Mouse (Mus musculus) forebrain, postnatal 0 days (tissue): ENCODE measurements around the gene Galm. TPM values are rescaled to one million over a fixed set of nuclear protein-coding genes. Genes with fewer than 3 reads are reported as not detected.

Experiments used
- ATAC-seq: fragments of 200-750 bp; cut with Nextera tagmentation; 2 replicates; pipeline ENCODE4 v1.8.0; 2017; ENCODE audit warnings: mild to moderate bottlenecking, moderate library complexity
- DNase-seq: peaks from one replicate; pipeline ENCODE4 v3.0.0-alpha.2; 2015
- H3K27ac ChIP-seq: fragments of 300-500 bp; sonication (generic); 2 replicates; pipeline ENCODE4 v1.5.1; 2014; ENCODE audit warnings: low read depth, mild to moderate bottlenecking, antibody characterized with exemption, low read length, moderate library complexity, mixed read lengths
- H3K27me3 ChIP-seq: fragments of 300-500 bp; sonication (generic); 2 replicates; pipeline ENCODE4 v1.6.1; 2014; ENCODE audit warnings: mild to moderate bottlenecking, low read length, mixed read lengths; ENCODE audit not compliant: insufficient read depth
- H3K36me3 ChIP-seq: fragments of 300-500 bp; sonication (generic); 2 replicates; pipeline ENCODE4 v1.6.1; 2014; ENCODE audit warnings: mild to moderate bottlenecking, moderate library complexity; ENCODE audit not compliant: insufficient read depth
- H3K4me1 ChIP-seq: fragments of 300-500 bp; sonication (generic); 2 replicates; pipeline ENCODE4 v1.6.1; 2014; ENCODE audit warnings: antibody characterized with exemption; ENCODE audit not compliant: insufficient read depth
- H3K4me2 ChIP-seq: fragments of 300-500 bp; sonication (generic); 2 replicates; pipeline ENCODE4 v1.6.1; 2014; ENCODE audit warnings: low read depth, mild to moderate bottlenecking, moderate library complexity
- H3K4me3 ChIP-seq: fragments of 300-500 bp; sonication (generic); 2 replicates; pipeline ENCODE4 v1.5.1; 2014; ENCODE audit warnings: low read depth, low read length, mixed read lengths
- H3K9ac ChIP-seq: fragments of 300-500 bp; sonication (generic); 2 replicates; pipeline ENCODE4 v1.6.1; 2014; ENCODE audit warnings: mild to moderate bottlenecking
- H3K9me3 ChIP-seq: fragments of 300-500 bp; sonication (generic); 2 replicates; pipeline ENCODE4 v1.6.1; 2016; ENCODE audit warnings: low read length
- CTCF ChIP-seq: sonication (generic); IDR thresholded peaks from 2 replicates; pipeline ENCODE4 v1.5.1; 2016; ENCODE audit warnings: antibody characterized with exemption, control low read depth, low read depth
- WGBS: fragments of 180-500 bp; shearing (Covaris S2); extraction: QIAGEN DNeasy Blood & Tissue Kit; methylation state at CpG from one replicate; pipeline ENCODE4 v1.1.7; 2014; 5-methylcytosine and 5-hydroxymethylcytosine counted together
- polyA plus RNA-seq: library from polyadenylated mRNA; unstranded; fragments of >200 nt; fragmentation: Nextera tagmentation; extraction: Ambion mirVana; gene quantifications from 2 replicates; pipeline ENCODE4 v1.2.1, GENCODE M21; 2015
- total RNA-seq: library from RNA; depleted of rRNA; stranded (reverse); fragments of >200 nt; gene quantifications from 2 replicates; pipeline ENCODE4 v1.2.3, GENCODE M21; 2014

The Galm gene
- total and polyA plus RNA-seq, 2 experiments from 2014 or later = 1.7 to 2.0 TPM

- 81% methylated on average over 13 of the region's 13 CpGs for WGBS
- H3K27ac ChIP-seq = no peak overlapping the region
- DNase-seq (no peak), ATAC-seq (no peak)
- H3K9ac ChIP-seq = no peak overlapping the region
- no peaks in the 10 kb centered on the region for H3K4me1 ChIP-seq
- no peak for TF ChIP-seq CTCF
- H3K27me3 ChIP-seq = no peaks in the 10 kb centered on the region
- no peaks in the 10 kb centered on the region for H3K9me3 ChIP-seq
- no peak overlapping the region for H3K4me2 ChIP-seq
- H3K36me3 ChIP-seq = no peaks in the 10 kb centered on the region
- H3K4me3 ChIP-seq = no peak overlapping the region
Observed at GRCm38 (mm10) chr17:80128476-80128990, 1.3 kb downstream of the Galm start.

GRCm38 (mm10) chr17:80129387-80129786, 2.1 kb downstream of the Galm start:
- ATAC-seq (no peak), DNase-seq (no peak)
- no peak overlapping the region for H3K4me2 ChIP-seq
- H3K27ac ChIP-seq = no peak overlapping the region
- no peaks in the 10 kb centered on the region for H3K4me1 ChIP-seq
- TF ChIP-seq CTCF = no peak
- no peak overlapping the region for H3K4me3 ChIP-seq
- 47% methylated on average over 4 of the region's 4 CpGs for WGBS
- no peak overlapping the region for H3K9ac ChIP-seq
- no peaks in the 10 kb centered on the region for H3K36me3 ChIP-seq
- H3K9me3 ChIP-seq = no peaks in the 10 kb centered on the region
- H3K27me3 ChIP-seq = no peaks in the 10 kb centered on the region

DNA sequence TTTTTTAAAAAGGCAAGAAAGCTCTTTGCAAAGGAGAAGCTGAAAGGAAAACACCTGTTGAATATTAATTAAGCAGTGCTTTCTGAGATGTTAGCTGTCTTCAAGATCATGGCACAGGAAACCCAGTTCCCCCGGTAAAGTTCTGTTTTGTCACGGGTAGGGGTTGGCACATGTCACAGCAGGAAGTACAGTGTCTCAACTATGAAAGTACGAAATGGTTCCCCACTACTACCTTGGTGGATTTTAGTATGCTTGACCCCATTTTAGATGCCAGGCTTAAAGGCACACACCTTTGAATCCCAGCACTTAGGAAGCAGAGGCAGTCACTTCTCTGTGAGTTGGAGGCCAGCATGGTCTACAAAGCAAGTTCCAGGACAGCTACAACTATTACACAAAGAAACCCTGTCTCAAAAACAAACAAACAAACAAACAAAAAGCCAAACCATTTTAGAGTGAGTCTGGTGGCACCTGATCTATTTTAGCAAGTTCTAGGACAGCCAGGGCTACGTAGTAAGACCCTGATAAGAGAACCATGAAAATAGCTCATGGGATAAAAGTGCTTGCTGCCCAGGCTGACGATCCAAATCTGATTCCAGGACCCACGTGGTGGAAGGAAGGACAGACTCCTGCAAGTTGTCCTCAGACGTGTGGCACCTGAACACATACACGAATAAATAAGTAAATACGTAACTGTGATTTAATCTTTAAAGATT, 3.6 kb downstream of the Galm start:
- DNase-seq (no peak), ATAC-seq (no peak)
- Histone ChIP-seq H3K27ac (no peak overlapping the region), H3K4me3 (no peak overlapping the region), H3K4me2 (no peak overlapping the region), H3K9ac (no peak overlapping the region), H3K9me3 (no peaks in the 10 kb centered on the region), H3K36me3 (no peaks in the 10 kb centered on the region), H3K27me3 (no peaks in the 10 kb centered on the region), H3K4me1 (no peaks in the 10 kb centered on the region)
- no peak for TF ChIP-seq CTCF
- WGBS = 62% methylated on average over 9 of the region's 9 CpGs

- Histone ChIP-seq H3K9ac (no peak overlapping the region), H3K4me1 (no peaks in the 10 kb centered on the region), H3K4me2 (no peak overlapping the region), H3K27me3 (no peaks in the 10 kb centered on the region), H3K9me3 (no peaks in the 10 kb centered on the region), H3K36me3 (no peaks in the 10 kb centered on the region), H3K4me3 (no peak overlapping the region), H3K27ac (no peak overlapping the region)
- no peak for TF ChIP-seq CTCF
- ATAC-seq (no peak), DNase-seq (no peak)
- WGBS = 15% methylated on average over 1 of the region's 1 CpGs
Observed at GRCm38 (mm10) chr17:80131431-80131766, 4.1 kb downstream of the Galm start.

- H3K4me2 ChIP-seq = no peak overlapping the region
- 77% methylated on average over 7 of the region's 7 CpGs for WGBS
- ATAC-seq = no peak
- no peaks in the 10 kb centered on the region for H3K9me3 ChIP-seq
- no peak for DNase-seq
- no peaks in the 10 kb centered on the region for H3K4me1 ChIP-seq
- no peaks in the 10 kb centered on the region for H3K36me3 ChIP-seq
- no peak overlapping the region for H3K27ac ChIP-seq
- no peak for TF ChIP-seq CTCF
- H3K27me3 ChIP-seq = no peaks in the 10 kb centered on the region
- H3K9ac ChIP-seq = no peak overlapping the region
- no peak overlapping the region for H3K4me3 ChIP-seq
Observed at GRCm38 (mm10) chr17:80131838-80132237, 4.6 kb downstream of the Galm start.

- no peak for TF ChIP-seq CTCF
- Histone ChIP-seq H3K9ac (no peak overlapping the region), H3K27ac (no peak overlapping the region), H3K36me3 (no peaks in the 10 kb centered on the region), H3K4me2 (no peak overlapping the region), H3K27me3 (no peaks in the 10 kb centered on the region), H3K9me3 (no peaks in the 10 kb centered on the region), H3K4me1 (no peaks in the 10 kb centered on the region), H3K4me3 (no peak overlapping the region)
- DNase-seq (no peak), ATAC-seq (no peak)
- 78% methylated on average over 4 of the region's 4 CpGs for WGBS
Observed at GRCm38 (mm10) chr17:80132502-80132901, 5.2 kb downstream of the Galm start.

DNA sequence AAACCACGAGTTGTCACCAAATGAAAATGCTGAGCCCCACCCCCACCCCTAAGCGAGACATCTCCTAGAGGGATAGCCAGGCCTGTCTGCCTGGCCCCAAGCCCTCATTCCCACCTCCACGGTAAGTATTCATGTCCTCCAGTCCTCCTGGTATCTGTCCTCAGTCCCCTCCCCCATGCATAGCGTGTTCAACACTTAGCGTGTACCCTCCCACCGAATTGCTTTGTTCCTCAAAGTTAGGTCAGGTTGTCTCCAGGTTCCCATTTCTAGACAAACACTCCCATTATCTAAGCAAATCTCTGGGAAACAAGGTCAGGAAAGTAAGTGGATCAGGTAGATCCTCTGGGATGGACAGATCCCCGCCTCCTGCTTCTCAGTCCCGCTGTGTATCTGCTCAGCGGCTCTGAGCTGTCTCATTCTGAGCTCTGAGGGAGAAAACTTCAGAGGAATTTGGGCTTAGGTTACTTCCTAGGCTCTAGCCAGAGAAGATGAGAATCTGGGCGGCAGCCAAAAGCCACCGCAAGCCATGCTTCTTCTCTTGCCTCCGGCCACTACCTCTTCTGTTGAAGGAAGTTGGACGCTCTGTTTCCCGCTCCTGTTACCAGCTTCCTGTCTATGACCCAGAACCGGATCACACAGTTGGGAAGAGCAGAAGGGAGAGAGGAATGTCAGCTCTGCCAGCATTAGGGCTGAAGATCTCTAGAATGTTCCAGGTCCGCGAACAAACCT, 11.3 kb downstream of the Galm start:
- WGBS = 87% methylated on average over 17 of the region's 17 CpGs
- DNase-seq = no peak

More for the DNA sequence above, 11.3 kb downstream of the Galm start:
- no peaks in the 10 kb centered on the region for H3K27me3 ChIP-seq
- H3K9me3 ChIP-seq = no peaks in the 10 kb centered on the region
- H3K4me2 ChIP-seq = no peak overlapping the region
- no peak overlapping the region for H3K4me3 ChIP-seq
- H3K27ac ChIP-seq = no peak overlapping the region
- no peak for TF ChIP-seq CTCF
- H3K9ac ChIP-seq = no peak overlapping the region
- H3K4me1 ChIP-seq = no peaks in the 10 kb centered on the region
- H3K36me3 ChIP-seq = no peaks in the 10 kb centered on the region
- ATAC-seq = no peak
